Mouse (Mus musculus) frontal cortex, postnatal 36 days (tissue): ENCODE measurements around the gene Spata33.
"Not testable (repeated sequence)": the region's sequence is repeated elsewhere in the genome, so short reads cannot be mapped to it uniquely, and the experiment has no call there.

Experiments
- DNase-seq, 2 experiments: peaks; one replicate each; pipeline ENCODE4 v3.0.0; 2022; ENCODE audit warnings: low spot score in 2 of 2

Gene Spata33

DNA sequence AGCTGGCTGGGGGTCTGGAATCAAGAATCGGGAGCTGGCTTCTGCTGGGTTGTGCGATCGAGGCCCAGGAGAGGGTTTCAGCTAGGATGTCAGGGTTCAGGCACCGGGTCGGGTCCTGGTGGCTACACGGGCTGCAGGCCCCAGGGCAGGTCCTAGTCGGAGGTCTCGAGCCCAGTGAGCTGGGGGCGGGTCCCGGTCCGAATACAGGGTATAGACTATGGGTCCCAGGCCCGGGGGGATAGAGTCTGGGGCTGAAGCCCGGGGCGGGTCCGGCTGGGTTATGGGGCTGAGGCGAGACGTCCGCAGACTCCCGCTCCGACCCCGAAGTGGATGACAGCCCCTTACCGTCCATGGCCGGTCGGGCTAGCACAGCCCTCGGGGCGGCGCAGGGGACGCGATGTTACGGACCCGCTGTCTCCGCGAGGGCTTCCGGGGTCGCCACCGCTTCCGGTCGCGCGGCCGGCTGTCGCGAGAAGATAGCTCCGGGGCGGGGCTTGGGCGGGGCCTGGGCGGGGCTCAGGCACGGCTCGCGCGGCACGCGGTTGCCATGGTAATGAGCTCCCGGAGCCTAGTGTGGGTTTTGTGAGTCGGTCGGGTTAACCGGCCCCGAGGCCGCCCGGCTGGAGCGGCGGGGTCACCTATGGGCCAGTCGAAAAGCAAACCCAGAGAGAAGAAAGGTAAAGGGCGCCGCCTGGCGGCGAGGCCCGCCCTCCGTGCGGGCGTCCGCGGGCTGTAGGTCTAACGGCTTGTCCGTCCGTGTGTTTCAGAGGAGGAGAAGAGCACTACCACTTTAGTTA is at the start of gene Spata33, which contains the start of gene Chmp1a:
Gene Spata33, plus strand, starts transcription at position 512 of the 797 bp plus-strand sequence.
Gene Chmp1a, minus strand, starts transcription at position 443 of the 797 bp plus-strand sequence.
- DNase-seq, result peak; percentile 79 to 88

DNA sequence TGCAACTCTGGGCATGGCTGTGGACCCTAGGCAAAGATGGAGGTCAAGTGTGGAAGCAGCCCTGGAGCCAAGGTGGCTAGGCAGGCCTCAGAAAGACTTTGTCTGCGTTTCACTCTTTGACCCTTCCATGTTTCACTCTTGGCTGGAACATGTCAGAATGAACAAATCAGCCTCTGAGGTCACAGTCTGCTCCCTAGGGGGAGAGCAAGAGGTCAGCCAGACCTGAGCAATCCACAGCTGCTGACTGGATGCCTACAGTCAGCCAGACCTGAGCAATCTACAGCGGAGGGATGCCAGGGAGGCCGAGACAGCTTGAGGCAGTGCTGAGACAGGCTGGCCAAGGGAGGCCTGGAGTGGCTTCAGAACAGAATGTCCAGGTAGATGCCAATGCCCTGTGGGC is 31.2 kb upstream of the Spata33 start:
- no peak for DNase-seq

DNA sequence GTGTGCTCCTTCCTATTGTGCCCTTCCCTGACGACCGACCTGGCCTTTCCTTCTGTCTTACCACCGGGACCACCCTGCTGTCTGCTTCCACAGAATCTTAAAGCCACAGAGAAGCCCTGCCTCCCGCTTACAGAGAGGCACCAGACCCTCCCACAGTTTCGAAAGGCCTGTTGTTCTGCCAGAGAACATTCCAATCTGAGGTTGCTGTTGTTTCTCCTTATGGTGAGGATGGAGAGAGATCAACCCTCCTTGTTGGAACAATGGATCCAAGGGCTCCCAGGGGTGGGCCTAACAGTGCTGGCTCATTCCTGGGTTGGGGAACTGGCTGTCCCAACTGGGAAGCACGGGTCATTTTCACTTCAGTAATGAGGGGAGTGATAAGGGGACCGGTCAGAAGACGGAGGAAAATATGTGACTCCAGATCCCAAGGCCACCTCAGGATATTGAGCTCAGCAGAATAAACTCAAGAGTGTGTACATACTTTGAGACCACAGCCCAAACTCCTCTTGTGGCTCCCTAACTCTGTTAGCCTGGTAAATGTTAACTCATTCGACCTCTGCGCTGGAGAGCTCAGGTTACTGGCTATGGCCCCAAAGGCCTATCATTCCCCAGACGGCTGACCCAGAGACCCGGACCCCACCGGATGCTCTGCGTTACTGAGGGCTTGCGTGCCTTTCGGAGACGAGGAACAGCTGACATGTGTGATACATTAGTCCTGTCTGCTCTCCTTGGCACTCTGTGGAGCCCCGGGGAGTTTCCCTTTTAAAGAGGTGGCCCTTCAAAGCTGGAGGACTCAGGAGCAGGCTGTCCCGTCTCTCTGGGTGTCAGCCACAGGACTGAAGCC is 26.8 kb upstream of the Spata33 start, which contains the start of gene Dpep1:
Gene Dpep1, plus strand, starts transcription at position 677 of the 844 bp plus-strand sequence.
- no peak for DNase-seq

DNA sequence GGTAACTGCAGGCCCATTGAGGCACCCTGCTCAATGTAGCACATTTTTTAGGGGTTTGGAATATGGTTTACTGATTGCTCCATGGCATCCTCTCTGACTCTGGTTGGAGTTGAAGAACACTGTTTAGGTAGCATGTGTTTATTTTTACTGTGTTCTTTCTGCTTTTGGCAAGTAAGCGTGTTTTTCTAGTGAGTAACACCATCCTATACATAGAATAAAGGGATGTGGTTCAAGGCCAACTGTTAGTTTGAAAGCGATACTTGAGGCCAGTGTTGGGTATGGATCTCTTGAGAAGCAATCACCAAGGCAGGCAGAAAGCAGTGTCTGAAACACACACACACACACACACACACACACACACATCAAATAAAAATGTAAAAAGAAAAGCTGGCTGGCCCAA is 24.6 kb upstream of the Spata33 start:
- DNase-seq, result no peak

DNA sequence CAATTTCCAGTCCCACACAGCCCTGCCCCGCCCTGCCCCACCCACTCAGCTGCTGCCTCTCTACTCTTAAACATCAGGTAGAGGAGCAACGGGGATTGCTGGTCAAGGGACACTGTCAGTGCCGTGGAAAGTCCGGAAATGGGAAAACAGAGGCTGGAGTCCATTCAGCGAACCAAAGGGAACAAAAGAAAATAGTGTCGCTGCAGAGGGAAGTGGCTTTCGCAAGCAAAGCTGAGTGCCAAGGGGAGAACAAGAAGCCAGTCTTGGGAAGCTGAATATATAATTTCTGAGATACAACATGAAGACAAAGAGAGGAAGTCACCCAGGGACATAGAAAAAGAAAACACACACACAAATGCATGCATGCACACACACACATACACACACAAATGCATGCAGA is 23.8 kb upstream of the Spata33 start:
- no peak for DNase-seq

DNA sequence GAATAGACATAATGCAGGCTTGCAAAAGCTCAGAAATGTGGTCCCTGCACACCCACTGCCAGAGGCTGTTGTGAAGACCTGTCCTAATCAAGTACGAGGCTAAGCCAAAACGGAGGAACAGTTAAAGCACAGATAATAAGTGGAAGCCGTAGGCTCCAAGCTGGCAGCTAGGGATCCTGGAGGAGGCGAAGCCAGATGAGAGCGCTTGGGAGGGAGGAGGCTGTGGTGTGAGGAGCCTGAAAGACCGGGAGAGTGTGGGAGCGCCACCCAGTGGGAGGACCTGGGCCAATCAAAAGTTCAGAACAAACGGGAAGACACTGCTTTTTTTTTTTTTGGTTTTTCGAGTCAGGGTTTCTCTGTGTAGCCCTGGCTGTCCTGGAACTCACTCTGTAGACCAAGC is 22.0 kb upstream of the Spata33 start:
- DNase-seq, result peak; percentile 71 to 83

DNA sequence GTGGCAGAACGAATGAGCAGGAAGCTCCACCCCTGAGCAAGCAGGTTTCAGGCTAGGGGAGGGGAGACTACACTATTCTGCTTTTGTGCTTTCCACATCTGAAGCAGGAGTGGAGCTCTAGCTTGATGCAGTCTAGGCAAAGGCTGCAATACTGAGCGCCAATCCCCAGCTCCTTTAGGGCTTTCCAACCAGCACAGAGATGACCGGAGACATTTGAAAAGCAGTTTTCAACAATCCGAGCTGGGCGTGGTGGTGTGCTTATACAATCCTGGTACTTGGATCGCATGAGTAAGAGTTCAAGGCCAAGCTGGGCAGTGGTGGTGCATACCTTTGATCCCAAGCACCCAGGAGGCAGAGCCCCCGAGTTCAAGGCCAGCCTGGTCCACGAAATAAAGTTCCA is 20.7 kb upstream of the Spata33 start:
- DNase-seq, result no peak

DNA sequence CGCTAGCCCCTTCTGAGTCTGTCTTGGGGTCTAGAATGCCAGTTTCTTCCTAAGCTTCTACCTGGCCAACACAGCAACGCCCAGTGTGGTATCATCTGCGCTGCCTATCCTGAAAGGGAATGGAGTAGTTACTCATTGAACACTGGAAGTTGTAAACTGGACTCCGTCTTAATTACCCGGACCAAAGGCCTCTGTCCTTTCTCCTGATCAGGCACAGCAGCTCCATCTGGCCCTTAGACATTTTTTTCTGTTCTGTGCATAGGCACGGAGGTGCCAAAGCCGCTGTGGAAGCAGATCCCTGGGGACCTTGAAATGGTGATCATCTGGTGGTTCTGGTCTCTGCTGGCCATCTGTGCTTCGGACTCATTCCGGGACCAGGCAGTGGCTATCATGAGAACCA is 18.9 kb upstream of the Spata33 start:
- DNase-seq, result no peak

DNA sequence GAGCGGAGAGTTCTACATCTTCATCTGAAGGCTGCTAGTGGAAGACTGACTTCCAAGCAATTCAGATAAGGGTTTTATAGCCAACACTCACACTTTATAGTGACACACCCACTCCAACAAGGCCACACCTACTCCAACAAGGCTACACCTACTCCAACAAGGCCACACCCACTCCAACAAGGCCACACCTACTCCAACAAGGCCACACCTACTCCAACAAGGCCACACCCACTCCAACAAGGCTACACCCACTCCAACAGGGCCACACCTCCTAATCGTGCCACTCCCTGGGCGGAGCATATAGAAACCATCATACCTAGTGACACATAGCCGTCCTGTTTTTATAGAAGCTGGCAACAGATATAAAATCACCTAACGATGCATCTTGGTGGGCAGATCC is 15.6 kb upstream of the Spata33 start:
- DNase-seq, result not testable (repeated sequence)

DNA sequence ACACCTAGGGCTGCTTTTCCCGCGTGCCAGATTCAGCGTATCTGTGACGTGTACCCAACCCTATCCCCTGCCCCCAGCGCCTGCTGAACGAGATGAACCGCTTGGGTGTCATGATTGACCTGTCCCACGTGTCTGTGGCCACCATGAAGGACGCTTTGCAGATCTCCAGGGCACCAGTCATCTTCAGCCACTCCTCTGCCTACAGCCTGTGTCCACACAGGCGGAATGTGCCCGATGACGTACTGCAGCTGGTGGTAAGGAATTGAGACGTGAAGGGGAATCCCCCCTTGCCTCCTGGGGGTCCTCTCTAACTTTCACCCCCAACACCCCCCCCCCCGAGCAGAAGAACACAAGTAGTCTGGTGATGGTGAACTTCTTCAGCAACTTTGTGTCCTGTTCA is 12.8 kb upstream of the Spata33 start:
- DNase-seq, result no peak

DNA sequence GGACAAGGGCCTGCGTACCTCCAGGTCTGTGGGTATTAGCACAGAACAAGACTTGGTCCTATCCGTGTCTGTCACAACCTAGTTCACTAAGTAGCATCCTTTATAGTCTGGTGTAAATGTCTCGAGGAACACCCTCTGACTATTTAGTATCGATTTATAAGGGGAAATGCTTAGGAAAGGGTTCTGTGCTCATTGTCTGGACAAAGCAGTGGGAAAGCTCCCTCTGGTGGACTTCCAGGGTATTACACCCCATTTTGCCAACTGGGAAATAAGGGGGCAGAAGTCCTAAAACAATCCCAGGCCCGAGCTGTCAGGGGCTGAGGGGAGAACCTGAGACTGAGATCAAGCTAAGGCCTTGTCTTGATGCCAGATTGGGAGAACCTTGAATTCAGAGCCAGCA is 10.3 kb upstream of the Spata33 start:
- peak; percentile 69 to 73 for DNase-seq

DNA sequence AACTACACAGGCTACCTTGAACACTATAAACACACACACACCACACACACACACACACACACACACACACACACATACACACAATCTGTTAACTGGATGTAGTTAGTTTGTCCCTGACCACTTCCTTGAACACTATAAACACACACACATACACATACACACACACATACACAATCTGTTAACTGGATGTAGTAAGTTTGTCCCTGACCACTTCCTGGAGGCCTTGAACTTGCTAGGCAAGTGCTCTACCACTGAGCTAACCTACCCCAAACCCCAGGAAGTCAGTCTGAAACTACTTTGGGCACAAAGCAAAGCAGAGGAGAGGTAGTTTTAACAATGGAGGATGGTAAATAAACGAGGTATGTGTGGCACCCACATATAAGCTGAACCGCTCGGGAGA is 9.1 kb upstream of the Spata33 start:
- no peak for DNase-seq

DNA sequence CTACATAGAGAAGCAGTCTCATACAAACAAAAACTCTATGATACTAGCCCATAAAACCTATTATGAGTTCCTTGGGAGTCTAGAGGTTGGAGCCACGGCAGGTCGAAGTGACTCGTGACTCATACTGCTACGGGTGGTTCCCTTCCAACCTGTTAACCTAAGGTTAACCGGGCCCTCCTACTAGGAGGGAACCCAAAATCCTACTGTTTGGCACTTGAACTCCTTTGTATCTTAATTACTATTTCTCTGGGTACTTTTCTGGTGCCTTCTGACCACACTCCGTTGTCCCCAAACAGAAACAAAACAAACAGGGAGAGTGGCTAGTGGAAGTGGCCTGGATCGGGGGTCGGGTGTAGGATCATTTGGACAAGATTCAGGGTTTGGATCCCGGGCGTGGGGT is 756 bp upstream of the Spata33 start:
- DNase-seq, result no peak

DNA sequence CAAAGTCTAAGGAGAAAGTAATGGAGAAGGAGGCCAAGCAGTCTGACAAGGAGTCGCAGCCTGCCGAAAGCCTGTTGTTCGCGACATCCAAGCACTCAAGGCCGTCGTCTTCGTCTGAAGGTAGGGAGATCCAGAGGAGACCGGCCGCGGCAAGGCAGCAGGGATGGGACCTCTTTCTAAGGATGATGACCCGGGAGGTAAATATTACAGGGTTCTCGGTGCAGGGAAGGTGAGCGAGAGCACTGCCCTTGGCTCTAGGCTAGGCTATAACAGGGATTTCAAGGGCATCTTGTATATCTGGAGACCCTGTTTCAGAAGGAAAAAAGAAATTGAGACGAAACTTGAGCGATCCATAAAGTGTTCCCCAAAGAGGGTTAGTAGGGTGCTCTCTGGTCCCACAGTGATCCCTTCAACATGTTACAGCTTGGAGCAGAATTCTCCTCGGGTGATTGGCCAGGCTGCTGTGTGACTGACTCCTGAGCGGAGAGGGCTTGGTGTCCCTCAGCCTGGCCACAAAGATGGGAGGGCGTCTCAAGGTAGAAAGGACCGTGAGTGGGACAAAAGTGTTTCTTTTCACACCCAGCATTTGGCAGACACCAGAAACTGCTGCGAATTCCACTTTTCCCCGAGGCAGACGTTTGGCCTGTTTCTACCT is 613 bp downstream of the Spata33 start:
- DNase-seq, result no peak

DNA sequence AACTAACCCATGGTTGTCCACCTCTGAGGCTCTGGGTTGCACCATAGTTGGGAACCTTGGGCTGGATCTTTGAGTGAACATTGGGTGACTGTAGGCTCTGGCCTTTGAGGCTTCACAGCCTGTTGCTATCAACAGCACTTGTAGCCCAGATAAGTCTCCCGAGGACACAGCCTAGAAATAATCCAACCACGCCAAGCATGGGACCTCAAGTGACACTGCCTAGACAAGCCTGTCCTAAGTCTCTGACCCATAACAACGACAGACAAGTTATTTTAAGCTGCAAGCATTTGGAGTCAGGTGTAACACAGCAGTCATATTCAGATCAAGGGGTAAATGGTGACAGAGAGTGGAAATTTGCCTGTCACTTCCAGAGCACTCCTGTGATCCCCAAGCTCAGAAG is 2.8 kb downstream of the Spata33 start:
- no peak for DNase-seq

DNA sequence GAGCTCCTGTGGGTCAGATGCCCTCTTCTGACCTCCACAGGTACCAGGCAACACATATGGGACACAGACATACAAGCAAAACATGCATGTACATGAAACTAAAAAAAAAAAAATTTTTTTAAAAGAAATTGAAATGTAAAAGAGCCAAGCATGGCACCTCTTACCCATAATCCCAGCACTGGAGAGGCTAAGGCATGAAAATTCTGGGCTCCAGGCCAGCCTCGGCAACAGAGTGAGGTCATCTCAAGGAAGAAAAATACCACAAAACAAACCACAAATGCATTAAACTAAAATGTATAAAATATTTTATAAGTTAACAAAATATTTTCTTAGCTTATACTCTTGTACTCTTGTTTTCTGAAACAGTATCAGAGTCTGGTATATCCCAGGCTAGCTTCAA is 8.3 kb downstream of the Spata33 start:
- DNase-seq, result no peak

DNA sequence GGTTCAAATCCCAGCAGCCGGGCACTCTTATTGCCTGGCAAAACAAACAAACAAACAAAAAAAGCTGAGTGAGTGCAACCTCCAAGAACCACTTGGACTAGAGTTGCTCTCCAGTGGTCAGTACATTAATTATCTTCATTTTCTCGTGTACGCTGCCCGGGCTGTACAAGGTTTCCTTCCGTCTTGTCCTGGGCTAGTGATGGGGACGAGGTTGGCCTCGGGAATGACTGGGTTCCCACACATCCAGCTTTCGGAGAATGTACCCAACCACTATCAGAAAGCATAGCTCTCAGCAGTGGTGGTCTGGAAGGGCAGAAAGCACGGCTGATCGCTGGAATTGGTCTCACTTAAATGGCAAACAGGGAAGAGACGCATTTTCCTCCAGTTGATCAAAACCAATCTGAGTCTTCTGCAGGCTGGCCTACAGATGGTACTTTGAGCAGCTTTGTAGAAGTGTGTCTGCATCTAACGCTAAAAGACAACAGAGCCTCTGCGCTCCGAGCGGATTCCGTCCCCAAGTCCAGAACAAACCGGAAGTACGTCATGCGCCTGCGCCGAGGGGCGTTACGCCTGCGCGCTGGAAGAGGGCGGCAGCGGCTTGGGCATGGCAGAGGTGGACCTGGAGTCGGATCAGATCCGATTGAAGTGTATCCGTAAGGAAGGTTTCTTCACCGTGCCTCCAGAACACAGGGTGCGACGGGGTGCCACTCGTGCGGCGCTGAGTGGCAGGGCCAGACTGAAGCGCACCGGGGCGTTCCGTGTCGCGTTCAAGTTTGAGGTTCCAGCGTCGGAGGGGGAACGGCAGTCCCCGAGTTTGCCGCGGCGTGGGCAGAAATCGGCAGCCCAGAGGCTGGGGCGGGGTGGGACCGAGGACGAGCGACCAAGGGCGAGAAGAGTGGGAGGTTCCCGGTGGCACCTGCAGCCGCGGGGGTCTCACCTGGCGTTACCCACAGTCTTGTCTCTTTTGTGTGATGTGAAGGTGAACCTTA is 11.9 kb downstream of the Spata33 start, which contains the start of gene Cdk10:
Gene Cdk10, plus strand, starts transcription at position 565 of the 989 bp plus-strand sequence.
- DNase-seq, result peak; percentile 96 to 97

DNA sequence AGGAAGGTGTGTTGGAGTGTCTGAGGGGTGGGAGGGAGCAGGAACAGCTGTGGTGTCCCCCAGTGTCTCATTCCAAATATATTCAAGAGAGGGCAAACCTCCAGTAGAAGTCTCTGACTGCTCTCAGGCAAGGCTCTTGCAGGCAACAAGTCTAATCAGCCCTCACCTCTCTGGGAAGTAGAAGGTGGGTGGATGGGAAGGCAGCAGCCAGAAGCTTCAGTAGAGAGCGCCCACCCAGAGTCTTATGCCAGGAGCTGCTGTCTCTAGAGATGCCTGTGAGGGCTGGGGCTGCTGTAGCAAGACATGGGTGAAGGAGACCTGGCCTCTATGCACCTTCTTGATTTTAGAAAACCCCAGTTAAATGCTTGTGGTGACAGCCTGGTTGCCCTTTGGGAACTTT is 15.8 kb downstream of the Spata33 start:
- peak in 1 of 2 experiments; percentile 46 for DNase-seq

DNA sequence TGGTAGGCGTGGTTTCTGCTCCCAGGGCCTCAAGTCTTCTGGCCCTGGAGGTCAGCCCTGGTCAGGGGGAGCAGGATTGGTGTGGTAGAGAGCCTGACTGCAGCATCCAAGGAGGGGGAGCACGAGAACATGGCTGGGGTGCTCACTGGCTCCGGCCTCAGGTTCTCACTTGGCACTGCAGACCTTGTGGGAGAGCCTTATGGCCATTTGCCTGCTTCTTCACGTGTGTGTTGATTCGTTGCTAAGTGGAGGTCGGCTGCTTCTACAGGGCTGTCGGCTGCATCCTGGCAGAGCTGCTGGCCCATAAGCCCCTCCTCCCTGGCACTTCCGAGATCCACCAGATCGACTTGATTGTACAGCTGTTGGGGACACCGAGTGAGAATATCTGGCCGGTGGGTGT is 17.7 kb downstream of the Spata33 start:
- peak in 1 of 2 experiments; percentile 19 for DNase-seq

DNA sequence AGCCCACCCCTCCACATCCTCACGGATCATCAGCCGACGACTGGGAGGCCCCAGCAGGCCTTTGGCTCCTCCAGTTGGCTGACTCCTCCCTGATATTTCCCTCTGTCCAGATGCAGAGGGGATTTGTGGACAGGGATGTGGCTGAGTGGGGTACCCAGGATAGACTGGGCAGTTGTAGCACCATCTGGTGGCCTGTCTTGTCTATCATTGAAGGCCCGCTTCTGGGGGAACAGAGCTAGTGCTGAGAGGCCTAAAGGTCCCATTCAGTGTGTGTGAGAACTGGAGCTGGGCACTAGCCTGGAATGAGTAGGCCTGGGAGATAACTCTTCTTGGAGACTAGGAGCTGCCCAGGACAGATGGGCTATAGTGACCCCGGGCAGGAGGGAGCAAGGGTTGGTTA is 19.1 kb downstream of the Spata33 start:
- DNase-seq, result peak in 1 of 2 experiments; percentile 38

DNA sequence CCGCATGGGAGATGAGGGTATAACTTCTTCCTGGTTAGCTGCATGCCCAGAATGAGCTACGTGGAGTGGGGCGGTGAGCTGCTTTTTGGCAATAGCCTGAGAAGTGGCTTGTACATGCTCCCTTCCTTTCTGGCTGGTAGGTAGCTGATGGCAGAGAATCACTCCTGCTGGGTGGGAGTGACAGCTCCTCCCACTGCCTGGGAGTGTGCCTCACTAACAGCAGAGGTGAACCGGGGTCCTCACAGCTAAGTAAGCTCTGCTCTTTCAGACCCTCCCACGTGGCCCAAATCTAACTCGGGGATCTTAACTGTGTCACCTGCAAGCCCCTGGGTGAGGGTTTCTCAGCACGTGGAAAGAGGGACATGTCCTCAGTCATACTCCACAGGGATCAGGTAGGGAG is 19.9 kb downstream of the Spata33 start:
- peak; percentile 36 to 45 for DNase-seq
